Mouse (Mus musculus): ENCODE measurements around the gene Rad54l.

DNA sequence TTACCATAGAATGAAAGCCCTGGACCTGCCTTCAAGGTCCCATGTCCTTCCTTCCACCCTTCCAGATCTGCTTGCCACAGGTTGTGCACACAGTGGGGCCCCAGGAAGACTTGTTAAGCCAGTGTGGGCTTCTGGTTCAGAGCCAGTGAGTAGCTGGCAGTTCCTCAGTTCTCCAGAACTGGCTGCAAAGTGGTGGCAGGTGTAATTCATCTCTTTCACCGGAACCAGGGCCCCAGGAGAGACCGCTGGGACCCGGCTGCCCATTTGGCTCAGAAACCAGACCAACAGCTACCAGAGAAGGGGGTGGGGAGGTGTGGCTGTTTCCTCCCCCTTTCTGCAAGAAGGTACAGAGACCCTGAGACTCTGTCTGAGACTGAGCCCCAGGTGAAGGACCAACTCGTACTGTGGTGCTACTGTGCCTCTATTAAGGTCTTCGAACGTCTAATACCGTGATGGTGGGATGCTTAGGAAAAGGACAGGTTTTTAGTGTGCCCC is 19.9 kb upstream of the Rad54l start:
- TF ChIP-seq CTCF (IDR thresholded peaks at IDR 0.05; ENCODE audit: low read depth, low read length) (no peak), EP300 (IDR thresholded peaks at IDR 0.05; ENCODE audit: insufficient read depth, low read depth, low read length) (no peak)
